Mouse (Mus musculus): ENCODE data around the gene Ndufb6.

- TF ChIP-seq ZC3H11A (IDR thresholded peaks at IDR 0.05; ENCODE audit: borderline replicate concordance, low read depth, low read length), result no peak
- no peak for TF ChIP-seq MAFK (IDR thresholded peaks at IDR 0.05; ENCODE audit: insufficient read depth, low read depth, low read length)
These were observed 11.5 kb downstream of the Ndufb6 start for GRCm38 (mm10) chr4:40267681-40268080.

Data from ES-E14 (cell line).